Mouse (Mus musculus) hindbrain, embryonic 13.5 days (tissue): Measurements from ENCODE around the gene Cep68. TPM values are rescaled to one million over a fixed set of nuclear protein-coding genes. Genes with fewer than 3 reads are reported as not detected.

Source experiments
- ATAC-seq: fragments of 200-750 bp; cut with Nextera tagmentation; 2 replicates; pipeline ENCODE4 v1.8.0; 2017; ENCODE audit warnings: moderate TSS enrichment; ENCODE audit not compliant: low FRiP score
- H3K27ac ChIP-seq: fragments of 300-500 bp; sonication (generic); 2 replicates; pipeline ENCODE4 v1.5.1; 2015; ENCODE audit warnings: inconsistent platforms, mild to moderate bottlenecking, moderate library complexity
- H3K27me3 ChIP-seq: fragments of 300-500 bp; sonication (generic); 2 replicates; pipeline ENCODE4 v1.6.1; 2015; ENCODE audit warnings: mild to moderate bottlenecking, inconsistent platforms
- H3K36me3 ChIP-seq: fragments of 300-500 bp; sonication (generic); 2 replicates; pipeline ENCODE4 v1.6.1; 2015; ENCODE audit warnings: mild to moderate bottlenecking, inconsistent platforms
- H3K4me1 ChIP-seq: fragments of 300-500 bp; sonication (generic); replicated peaks from 2 replicates; pipeline ENCODE4 v1.6.1; 2015; ENCODE audit warnings: inconsistent platforms
- H3K4me2 ChIP-seq: fragments of 300-500 bp; sonication (generic); 2 replicates; pipeline ENCODE4 v1.6.1; 2015; ENCODE audit warnings: inconsistent platforms, mild to moderate bottlenecking, moderate library complexity
- H3K4me3 ChIP-seq: fragments of 300-500 bp; sonication (generic); 2 replicates; pipeline ENCODE4 v1.5.1; 2015; ENCODE audit warnings: mild to moderate bottlenecking, inconsistent platforms
- H3K9ac ChIP-seq: fragments of 300-500 bp; sonication (generic); 2 replicates; pipeline ENCODE4 v1.6.1; 2015; ENCODE audit warnings: mild to moderate bottlenecking, inconsistent platforms
- H3K9me3 ChIP-seq: fragments of 300-500 bp; sonication (generic); 2 replicates; pipeline ENCODE4 v1.6.1; 2016; ENCODE audit warnings: inconsistent platforms
- WGBS: fragments of 180-500 bp; shearing (Covaris S2); methylation state at CpG from one replicate; pipeline ENCODE4 v1.1.7; 2015; 5-methylcytosine and 5-hydroxymethylcytosine counted together
- polyA plus RNA-seq: library from polyadenylated mRNA; unstranded; fragments of >200 nt; fragmentation: Nextera tagmentation; extraction: Ambion mirVana; gene quantifications from 2 replicates; pipeline ENCODE4 v1.2.1, GENCODE M21; 2015

Gene Cep68
- polyA plus RNA-seq, 1 experiment from 2014 or later: 26.2 TPM

GRCm38 (mm10) chr11:20193100-20193736 lies 56.0 kb downstream of the Cep68 start:
- Histone ChIP-seq H3K9ac (no peak overlapping the region), H3K27ac (no peak overlapping the region), H3K9me3 (no peaks in the 10 kb centered on the region), H3K4me1 (no peaks in the 10 kb centered on the region), H3K36me3 (no peaks in the 10 kb centered on the region), H3K27me3 (no peaks in the 10 kb centered on the region), H3K4me3 (no peak overlapping the region), H3K4me2 (no peak overlapping the region)
- WGBS: 92% methylated on average over 4 of the region's 4 CpGs
- no peak for ATAC-seq

- no peaks in the 10 kb centered on the region for H3K36me3 ChIP-seq
- H3K9ac ChIP-seq: no peak overlapping the region
- H3K4me1 ChIP-seq: no peaks in the 10 kb centered on the region
- H3K4me3 ChIP-seq: no peak overlapping the region
- H3K27ac ChIP-seq: no peak overlapping the region
- 85% methylated on average over 6 of the region's 6 CpGs for WGBS
- H3K27me3 ChIP-seq: no peaks in the 10 kb centered on the region
- H3K4me2 ChIP-seq: no peak overlapping the region
- no peak for ATAC-seq
- H3K9me3 ChIP-seq: no peaks in the 10 kb centered on the region
Observed at GRCm38 (mm10) chr11:20187271-20187670, 62.0 kb downstream of the Cep68 start.

Other genes with a start within 250 kb of the Cep68 start
- 177 and 179 TPM in 2 replicates for gene Actr2, start 136.5 kb downstream of the Cep68 start, polyA plus RNA-seq
- gene Rab1a, start 48.0 kb downstream of the Cep68 start, polyA plus RNA-seq: 307 and 313 TPM in 2 replicates
- gene Slc1a4, start 83.3 kb upstream of the Cep68 start, polyA plus RNA-seq: 39.5 and 40.8 TPM in 2 replicates